Mouse (Mus musculus) T-helper 2 cell (primary cell): ENCODE data around the gene Dao.

Experiments
- in situ Hi-C: fragments of 300-600 bp; cut with MboI, MseI; formaldehyde crosslinking; loops from one replicate; pipeline ENCODE4 v1.15.1; 2025; ENCODE audit warnings: high pct_unique_total_duplicates

Dao gene

GRCm38 (mm10) chr5:114027217-114027944 is 23.9 kb downstream of the Dao start:
- in situ Hi-C loops = no loop called here

- in situ Hi-C loops = no loop called here
Measured at GRCm38 (mm10) chr5:114028111-114028510, 24.6 kb downstream of the Dao start.

GRCm38 (mm10) chr5:114030652-114031051 is 27.1 kb downstream of the Dao start:
- in situ Hi-C loops = no loop called here

GRCm38 (mm10) chr5:114032161-114032763 is 28.8 kb downstream of the Dao start:
- in situ Hi-C loops = no loop called here

- in situ Hi-C loops = no loop called here
Measured at GRCm38 (mm10) chr5:114034393-114034792, 30.9 kb downstream of the Dao start.

GRCm38 (mm10) chr5:114035111-114035510 is 31.6 kb downstream of the Dao start:
- in situ Hi-C loops = no loop called here

- in situ Hi-C loops = no loop called here
Measured at GRCm38 (mm10) chr5:114040508-114040907, 37.0 kb downstream of the Dao start.

- in situ Hi-C loops = no loop called here
Measured at GRCm38 (mm10) chr5:114040911-114041310, 37.4 kb downstream of the Dao start.

- in situ Hi-C loops = no loop called here
Measured at GRCm38 (mm10) chr5:114041327-114041930, 37.9 kb downstream of the Dao start.

- in situ Hi-C loops = no loop called here
Measured at GRCm38 (mm10) chr5:114043800-114044199, 40.3 kb downstream of the Dao start.

GRCm38 (mm10) chr5:114045134-114045533 is 41.6 kb downstream of the Dao start:
- in situ Hi-C loops = loop anchor here (5.0 kb wide), 1 partner anchor 93 kb away; no protein-coding TSS in a partner anchor

GRCm38 (mm10) chr5:114046151-114046550 is 42.6 kb downstream of the Dao start:
- in situ Hi-C loops = loop anchor here (5.0 kb wide), 1 partner anchor 94 kb away; no protein-coding TSS in a partner anchor

GRCm38 (mm10) chr5:114046604-114047003 is 43.1 kb downstream of the Dao start:
- in situ Hi-C loops = loop anchor here (5.0 kb wide), 1 partner anchor 94 kb away; no protein-coding TSS in a partner anchor

- in situ Hi-C loops = loop anchor here (5.0 kb wide), 1 partner anchor 95 kb away; no protein-coding TSS in a partner anchor
Measured at GRCm38 (mm10) chr5:114047182-114047581, 43.7 kb downstream of the Dao start.

GRCm38 (mm10) chr5:114048731-114049308 is 45.3 kb downstream of the Dao start:
- in situ Hi-C loops = loop anchor here (5.0 kb wide), 1 partner anchor 97 kb away; no protein-coding TSS in a partner anchor

GRCm38 (mm10) chr5:114052246-114052761 is 48.8 kb downstream of the Dao start:
- in situ Hi-C loops = no loop called here

- in situ Hi-C loops = no loop called here
Measured at GRCm38 (mm10) chr5:114057129-114057731, 53.7 kb downstream of the Dao start.

- in situ Hi-C loops = no loop called here
Measured at GRCm38 (mm10) chr5:114061675-114062074, 58.2 kb downstream of the Dao start.

GRCm38 (mm10) chr5:114063958-114064357 is 60.5 kb downstream of the Dao start:
- in situ Hi-C loops = no loop called here

- in situ Hi-C loops = no loop called here
Measured at GRCm38 (mm10) chr5:114065161-114065560, 61.7 kb downstream of the Dao start, which contains the start of gene Usp30. Gene Usp30, plus strand, starts transcription at chr5:114065461.

- in situ Hi-C loops = no loop called here
Measured at GRCm38 (mm10) chr5:114066601-114067000, 63.1 kb downstream of the Dao start.
